Mouse (Mus musculus) lung, postnatal 0 days (tissue): ENCODE data around the gene Lrp11.

Experiments used
- CTCF ChIP-seq: IDR thresholded peaks from 2 replicates; pipeline ENCODE4 v1.5.1; 2016; ENCODE audit warnings: antibody characterized with exemption, mild to moderate bottlenecking
- EP300 ChIP-seq: IDR thresholded peaks from 2 replicates; pipeline ENCODE4 v1.6.1; 2016; ENCODE audit warnings: antibody characterized with exemption, mild to moderate bottlenecking, control low read depth

- TF ChIP-seq CTCF (no peak), EP300 (no peak)
These were observed 40.7 kb downstream of the Lrp11 start for GRCm38 (mm10) chr10:7630286-7630685.
